Mouse (Mus musculus) small intestine, adult 2 months (tissue): ENCODE data around the gene Asb7.

Experiments used
- CTCF ChIP-seq: fragments of 200-500 bp; IDR thresholded peaks from 2 replicates; pipeline ENCODE4 v1.5.1; 2012; ENCODE audit warnings: low read depth, mild to moderate bottlenecking, control low read depth, inconsistent platforms, low read length, moderate library complexity, mixed read lengths; ENCODE audit not compliant: insufficient replicate concordance, insufficient read length; ENCODE audit errors: extremely low read depth
- POLR2A ChIP-seq: fragments of 200-500 bp; IDR thresholded peaks from 2 replicates; pipeline ENCODE4 v1.6.1; 2012; ENCODE audit warnings: low read depth, mild to moderate bottlenecking, control low read depth, inconsistent platforms, low read length, moderate library complexity

DNA sequence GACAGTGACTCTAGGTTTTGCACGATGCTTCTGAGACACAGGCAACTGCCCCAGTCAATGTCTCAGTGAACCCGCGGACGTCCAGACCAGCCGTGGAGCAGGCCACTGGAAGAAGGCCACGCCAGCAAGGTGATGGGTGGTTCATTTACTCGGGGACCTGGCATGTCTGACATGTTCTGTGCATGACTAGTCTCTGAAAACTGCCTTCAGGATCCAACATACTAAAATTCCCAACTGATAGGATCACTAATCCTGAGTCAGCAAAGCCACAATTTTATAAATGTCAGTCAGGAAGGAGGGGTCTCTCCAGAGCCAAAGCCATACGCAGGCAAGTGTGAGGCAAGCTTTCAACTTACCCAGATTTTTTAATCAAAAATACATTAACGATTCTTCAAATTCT, 35.8 kb downstream of the Asb7 start:
- TF ChIP-seq CTCF (no peak), POLR2A (no peak)
